Mouse (Mus musculus) forebrain, embryonic 10.5 days (tissue): ENCODE measurements around the gene Rhox4g. TPM values are rescaled to one million over a fixed set of nuclear protein-coding genes. Genes with fewer than 3 reads are reported as not detected.
"Not testable (repeated sequence)": the region's sequence is repeated elsewhere in the genome, so short reads cannot be mapped to it uniquely, and the experiment has no call there.

Experiments
- DNase-seq: peaks from one replicate; pipeline ENCODE4 v3.0.0-alpha.2; 2017; ENCODE audit warnings: low spot score; ENCODE audit errors: extremely low spot score
- H3K27ac ChIP-seq: fragments of 300-500 bp; sonication (generic); 2 replicates; pipeline ENCODE4 v1.5.1; 2016; ENCODE audit warnings: mild to moderate bottlenecking
- H3K27me3 ChIP-seq: fragments of 300-500 bp; sonication (generic); 2 replicates; pipeline ENCODE4 v1.6.1; 2016; ENCODE audit warnings: mild to moderate bottlenecking; ENCODE audit not compliant: poor library complexity, severe bottlenecking
- H3K36me3 ChIP-seq: fragments of 300-500 bp; sonication (generic); replicated peaks from 2 replicates; pipeline ENCODE4 v1.6.1; 2016; ENCODE audit warnings: mild to moderate bottlenecking, moderate library complexity
- H3K4me1 ChIP-seq: fragments of 300-500 bp; sonication (generic); 2 replicates; pipeline ENCODE4 v1.6.1; 2016
- H3K4me3 ChIP-seq: fragments of 300-500 bp; sonication (generic); 2 replicates; pipeline ENCODE4 v1.5.1; 2016; ENCODE audit warnings: mild to moderate bottlenecking, moderate library complexity
- H3K9me3 ChIP-seq: fragments of 300-500 bp; sonication (generic); 2 replicates; pipeline ENCODE4 v1.6.1; 2016; ENCODE audit warnings: mild to moderate bottlenecking, moderate library complexity
- WGBS: fragments of 180-500 bp; shearing (Covaris S2); methylation state at CpG from one replicate; pipeline ENCODE4 v1.1.7; 2016; 5-methylcytosine and 5-hydroxymethylcytosine counted together
- polyA plus RNA-seq: library from polyadenylated mRNA; unstranded; fragments of >200 nt; fragmentation: Nextera tagmentation; extraction: Ambion mirVana; gene quantifications from 2 replicates; pipeline ENCODE4 v1.2.1, GENCODE M21; 2016

Gene Rhox4g
- not detected in 2 replicates for polyA plus RNA-seq

DNA sequence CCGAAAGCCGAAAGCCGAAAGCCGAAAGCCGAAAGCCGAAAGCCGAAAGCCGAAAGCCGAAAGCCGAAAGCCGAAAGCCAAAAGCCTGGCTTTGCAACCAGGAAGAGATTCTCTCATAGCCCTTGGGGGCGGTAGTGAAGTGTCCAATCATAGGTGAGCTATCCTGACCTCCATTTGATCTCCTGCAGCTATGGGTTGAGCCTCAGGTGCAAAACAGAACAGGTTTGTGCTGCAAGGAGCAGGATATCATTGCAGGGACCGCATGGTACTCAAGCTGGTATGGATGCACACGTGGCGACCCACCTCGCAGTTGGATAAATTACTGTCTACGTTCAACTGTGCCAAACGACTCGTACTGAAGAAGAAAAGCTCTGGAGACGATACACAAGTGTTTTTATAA, at the start of gene Rhox4g:
Rhox4g (minus strand) TSS at position 101 of the 400 bp plus-strand sequence.
- DNase-seq, H3K36me3 ChIP-seq, H3K4me3 ChIP-seq, H3K27me3 ChIP-seq, H3K4me1 ChIP-seq, H3K9me3 ChIP-seq, H3K27ac ChIP-seq: not testable (repeated sequence)
- WGBS, result 95% methylated on average over 19 of the region's 20 CpGs

DNA sequence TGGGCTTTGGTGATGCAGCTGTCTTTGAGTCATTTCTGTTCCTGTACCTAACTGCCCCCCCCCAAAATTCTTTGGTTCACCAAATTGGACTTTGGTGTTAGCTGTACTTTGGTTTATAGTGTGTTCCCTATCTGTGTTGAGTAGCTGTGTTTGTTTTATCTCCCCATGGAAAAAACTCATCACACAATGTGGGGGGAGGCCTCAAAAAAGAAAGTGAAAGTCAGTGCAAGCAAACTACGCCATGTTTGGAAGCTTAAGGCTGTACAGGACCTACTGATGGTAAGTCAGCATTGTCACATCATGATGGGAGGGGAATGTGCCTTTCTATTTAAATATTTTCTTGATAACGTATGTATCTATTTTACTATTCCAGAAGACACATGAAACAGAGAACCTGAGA, 41.1 kb upstream of the Rhox4g start:
- H3K9me3 ChIP-seq, result no peaks in the 10 kb centered on the region
- no peak overlapping the region for H3K4me3 ChIP-seq
- no peak for DNase-seq
- H3K27me3 ChIP-seq, result no peaks in the 10 kb centered on the region
- H3K36me3 ChIP-seq, result no peaks in the 10 kb centered on the region
- 79% methylated on average over 2 of the region's 2 CpGs for WGBS
- H3K4me1 ChIP-seq, result no peaks in the 10 kb centered on the region
- no peak overlapping the region for H3K27ac ChIP-seq

DNA sequence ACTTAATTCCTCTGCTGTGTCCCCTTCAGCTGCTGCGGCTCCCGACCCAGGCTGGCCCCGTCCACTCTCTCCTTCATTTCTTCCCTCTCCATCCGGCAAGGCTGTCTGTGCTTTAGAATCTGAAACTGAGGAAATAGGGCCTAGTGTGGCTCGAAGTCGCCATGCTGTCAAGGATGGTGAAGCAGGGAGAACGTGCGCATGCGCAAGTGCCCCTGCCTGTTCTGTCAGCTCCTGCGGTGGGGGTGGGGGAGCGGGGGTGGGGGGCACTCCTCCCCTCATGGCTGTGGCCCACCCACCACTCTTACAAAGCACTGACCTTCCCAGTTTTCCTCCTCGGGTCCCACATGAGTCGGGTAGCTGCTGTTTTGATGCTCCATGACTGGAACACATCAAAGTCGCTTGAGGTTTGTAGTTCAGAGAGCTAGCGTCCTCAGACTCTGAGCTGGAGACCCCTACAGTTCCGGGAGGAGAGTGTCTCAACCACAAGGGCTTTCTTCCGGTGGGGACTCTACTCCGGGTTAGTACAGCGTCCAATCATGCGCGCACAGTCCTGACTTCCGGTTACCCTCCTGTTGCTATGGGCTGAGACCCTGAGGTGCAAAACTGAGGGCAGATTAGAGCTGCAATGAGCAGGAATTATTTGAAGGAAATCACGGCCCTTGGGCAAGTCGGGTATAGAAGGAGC, 32.0 kb upstream of the Rhox4g start:
- DNase-seq, result no peak
- no peak overlapping the region for H3K4me3 ChIP-seq
- H3K4me1 ChIP-seq, result no peaks in the 10 kb centered on the region
- 82% methylated on average over 24 of the region's 24 CpGs for WGBS
- no peaks in the 10 kb centered on the region for H3K27me3 ChIP-seq
- H3K9me3 ChIP-seq, result peaks cover 18% of the 10 kb centered on the region; the same call in 1 of the 2 replicates
- H3K27ac ChIP-seq, result no peak overlapping the region
- no peaks in the 10 kb centered on the region for H3K36me3 ChIP-seq

- not testable (repeated sequence) for DNase-seq, H3K9me3 ChIP-seq, H3K27me3 ChIP-seq, H3K36me3 ChIP-seq, H3K4me1 ChIP-seq, H3K4me3 ChIP-seq, H3K27ac ChIP-seq
- 88% methylated on average over 8 of the region's 8 CpGs for WGBS
Observed at GRCm38 (mm10) chrX:37673177-37673576, 22.1 kb upstream of the Rhox4g start, which contains the start of gene Rhox2h. Gene Rhox2h (minus strand): TSS chrX:37673277.

- 91% methylated on average over 1 of the region's 3 CpGs for WGBS
Observed at GRCm38 (mm10) chrX:37668664-37669063, 17.5 kb upstream of the Rhox4g start, which contains the start of gene Rhox3h. Gene Rhox3h (minus strand): TSS chrX:37668764.

DNA sequence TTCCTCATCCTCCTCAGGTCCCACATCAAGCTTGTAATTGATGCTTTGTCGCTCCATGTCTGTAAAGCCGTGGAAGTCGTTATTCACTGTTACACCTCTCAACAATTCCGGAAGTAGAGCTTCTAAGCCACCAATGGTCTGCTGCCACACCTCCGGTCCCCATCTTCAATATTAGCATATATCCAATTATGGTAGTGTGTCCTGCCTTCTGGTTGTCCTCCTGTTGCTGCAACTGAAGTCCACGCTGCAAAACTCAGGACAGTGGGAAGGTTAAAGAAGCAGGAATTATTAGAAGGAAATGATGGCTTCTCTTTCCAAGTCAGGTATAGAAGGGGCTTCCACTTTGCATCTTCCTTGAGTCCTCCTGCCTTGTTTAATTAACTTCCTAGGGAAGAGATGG, 7.8 kb downstream of the Rhox4g start, which contains the start of gene Rhox2g:
Rhox2g (minus strand) TSS at position 101 of the 400 bp plus-strand sequence.
- not testable (repeated sequence) for H3K27ac ChIP-seq, H3K36me3 ChIP-seq, H3K27me3 ChIP-seq, H3K4me3 ChIP-seq, H3K4me1 ChIP-seq, DNase-seq, H3K9me3 ChIP-seq
- WGBS, result 96% methylated on average over 6 of the region's 6 CpGs

More at GRCm38 (mm10) chrX:37668664-37669063, 17.5 kb upstream of the Rhox4g start, which contains the start of gene Rhox3h:
- not testable (repeated sequence) for H3K27me3 ChIP-seq, DNase-seq, H3K4me3 ChIP-seq, H3K27ac ChIP-seq, H3K36me3 ChIP-seq, H3K4me1 ChIP-seq, H3K9me3 ChIP-seq

DNA sequence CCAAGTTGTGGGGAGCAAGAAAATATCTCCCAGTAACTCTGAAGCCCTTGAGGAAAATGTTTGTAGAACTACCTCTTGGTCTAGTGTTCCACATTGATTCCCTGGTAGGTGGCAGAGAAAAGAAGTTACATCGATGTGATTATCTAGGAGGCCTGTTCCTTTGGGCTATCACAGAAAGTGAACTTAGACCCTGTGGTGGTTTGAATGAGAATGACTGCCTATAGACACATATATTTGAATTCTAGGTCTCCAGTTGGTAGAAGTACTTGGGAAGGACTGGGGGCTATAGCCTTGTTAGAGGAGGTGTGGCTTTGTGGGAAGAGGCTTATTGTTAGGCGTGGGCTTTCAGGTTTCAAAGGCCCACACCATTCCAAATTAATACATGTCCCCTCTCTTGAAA, 22.6 kb downstream of the Rhox4g start, which contains the start of gene Rhox3g:
Rhox3g (minus strand) TSS at position 101 of the 400 bp plus-strand sequence.
- WGBS, result 97% methylated on average over 2 of the region's 2 CpGs
- not testable (repeated sequence) for H3K27ac ChIP-seq, H3K27me3 ChIP-seq, H3K36me3 ChIP-seq, H3K4me1 ChIP-seq, DNase-seq, H3K4me3 ChIP-seq, H3K9me3 ChIP-seq

GRCm38 (mm10) chrX:37607604-37608003, 43.5 kb downstream of the Rhox4g start, which contains the start of gene Rhox4f:
Gene Rhox4f (minus strand): TSS chrX:37607704.
- WGBS, result 93% methylated on average over 17 of the region's 19 CpGs

More at GRCm38 (mm10) chrX:37607604-37608003, 43.5 kb downstream of the Rhox4g start, which contains the start of gene Rhox4f:
- not testable (repeated sequence) for H3K27ac ChIP-seq, H3K27me3 ChIP-seq, DNase-seq, H3K4me3 ChIP-seq, H3K4me1 ChIP-seq, H3K9me3 ChIP-seq, H3K36me3 ChIP-seq

Other genes with a start within 250 kb of the Rhox4g start
- not detected in 2 replicates for gene Rhox2b, start 239.3 kb downstream of the Rhox4g start, polyA plus RNA-seq
- not detected in 2 replicates for gene Rhox4b, start 218.8 kb downstream of the Rhox4g start, polyA plus RNA-seq
- 0.43 and 0.77 TPM in 2 replicates for gene Rhox2c, start 197.6 kb downstream of the Rhox4g start, polyA plus RNA-seq
- not detected in 2 replicates for gene Rhox3c, start 192.7 kb downstream of the Rhox4g start, polyA plus RNA-seq
- not detected in 2 replicates for gene Rhox4c, start 171.0 kb downstream of the Rhox4g start, polyA plus RNA-seq
- gene Rhox2d, start 157.9 kb downstream of the Rhox4g start, polyA plus RNA-seq, result not detected in 2 replicates
- not detected in 2 replicates for gene Rhox4d, start 137.0 kb downstream of the Rhox4g start, polyA plus RNA-seq
- gene Rhox2e, start 120.9 kb downstream of the Rhox4g start, polyA plus RNA-seq, result not detected in 2 replicates
- gene Rhox3e, start 109.3 kb downstream of the Rhox4g start, polyA plus RNA-seq, result not detected in 2 replicates
- not detected in 2 replicates for gene Rhox4e, start 93.9 kb downstream of the Rhox4g start, polyA plus RNA-seq
- 0.57 TPM in 1 of 2 replicates, not detected in the other for gene Rhox2f, start 79.9 kb downstream of the Rhox4g start, polyA plus RNA-seq
- not detected in 2 replicates for gene Rhox3f, start 70.3 kb downstream of the Rhox4g start, polyA plus RNA-seq
- 0.17 TPM in 1 of 2 replicates, not detected in the other for gene Rhox4f, start 43.6 kb downstream of the Rhox4g start, polyA plus RNA-seq
- not detected in 2 replicates for gene Rhox3g, start 22.7 kb downstream of the Rhox4g start, polyA plus RNA-seq
- not detected in 2 replicates for gene Rhox2g, start 7.9 kb downstream of the Rhox4g start, polyA plus RNA-seq
- gene Rhox3h, start 17.4 kb upstream of the Rhox4g start, polyA plus RNA-seq, result not detected in 2 replicates
- not detected in 2 replicates for gene Rhox2h, start 21.9 kb upstream of the Rhox4g start, polyA plus RNA-seq
- 1.4 and 1.7 TPM in 2 replicates for gene Rhox5, start 153.5 kb upstream of the Rhox4g start, polyA plus RNA-seq
- not detected in 2 replicates for gene Rhox6, start 175.6 kb upstream of the Rhox4g start, polyA plus RNA-seq
- gene Rhox7a, start 180.4 kb upstream of the Rhox4g start, polyA plus RNA-seq, result not detected in 2 replicates
- gene Rhox8, start 227.6 kb upstream of the Rhox4g start, polyA plus RNA-seq, result not detected in 2 replicates
- gene Rhox7b, start 245.9 kb upstream of the Rhox4g start, polyA plus RNA-seq, result not detected in 2 replicates